Mouse (Mus musculus): ENCODE measurements at regions not wholly inside any gene's neighbourhood (a gene's known extent, or its start where the extent isn't known, plus 50 kb on each side); places are given as distances from the start of the nearest gene placed in this dataset.

GRCm38 (mm10) chr1:190589586-190589985 lies 322.0 kb downstream of the Rps6kc1 start:
- no peaks in the 10 kb centered on the region for H3K36me3 ChIP-seq (ENCODE audit: control insufficient read depth, insufficient read depth, low read length)
- H3K27me3 ChIP-seq (ENCODE audit: control insufficient read depth, insufficient read depth, low read length): no peaks in the 10 kb centered on the region
- no peak for DNase-seq (ENCODE audit: low spot score)
- 90% methylated on average over 2 of the region's 2 CpGs for WGBS
- no peaks in the 10 kb centered on the region for H3K9me3 ChIP-seq (ENCODE audit: control insufficient read depth, low read length)
- H3K4me1 ChIP-seq (replicated peaks; ENCODE audit: control insufficient read depth, insufficient read depth, low read length): no peaks in the 10 kb centered on the region
- no peak for ATAC-seq (ENCODE audit: low FRiP score)
- H3K9ac ChIP-seq (ENCODE audit: low read depth, low read length): no peak overlapping the region
- H3K4me2 ChIP-seq (replicated peaks; ENCODE audit: low read depth, low read length): no peak overlapping the region
- H3K4me3 ChIP-seq (ENCODE audit: low read depth, low read length): no peak overlapping the region
- no peak overlapping the region for H3K27ac ChIP-seq (ENCODE audit: low read depth, low read length)

GRCm38 (mm10) chr1:190583272-190583671 lies 328.3 kb downstream of the Rps6kc1 start:
- H3K4me1 ChIP-seq (replicated peaks; ENCODE audit: control insufficient read depth, insufficient read depth, low read length): no peaks in the 10 kb centered on the region
- H3K4me3 ChIP-seq (ENCODE audit: low read depth, low read length): no peak overlapping the region
- H3K27me3 ChIP-seq (ENCODE audit: control insufficient read depth, insufficient read depth, low read length): no peaks in the 10 kb centered on the region
- H3K27ac ChIP-seq (ENCODE audit: low read depth, low read length): no peak overlapping the region
- no peaks in the 10 kb centered on the region for H3K36me3 ChIP-seq (ENCODE audit: control insufficient read depth, insufficient read depth, low read length)
- H3K9me3 ChIP-seq (ENCODE audit: control insufficient read depth, low read length): no peaks in the 10 kb centered on the region
- no peak overlapping the region for H3K4me2 ChIP-seq (replicated peaks; ENCODE audit: low read depth, low read length)
- DNase-seq (ENCODE audit: low spot score) (no peak), ATAC-seq (ENCODE audit: low FRiP score) (no peak)
- WGBS: 90% methylated on average over 6 of the region's 6 CpGs
- H3K9ac ChIP-seq (ENCODE audit: low read depth, low read length): no peak overlapping the region

GRCm38 (mm10) chr1:190580653-190581052 lies 330.9 kb downstream of the Rps6kc1 start:
- H3K36me3 ChIP-seq (ENCODE audit: control insufficient read depth, insufficient read depth, low read length): no peaks in the 10 kb centered on the region
- H3K4me1 ChIP-seq (replicated peaks; ENCODE audit: control insufficient read depth, insufficient read depth, low read length): no peaks in the 10 kb centered on the region
- no peak overlapping the region for H3K4me2 ChIP-seq (replicated peaks; ENCODE audit: low read depth, low read length)
- no peak overlapping the region for H3K27ac ChIP-seq (ENCODE audit: low read depth, low read length)
- H3K27me3 ChIP-seq (ENCODE audit: control insufficient read depth, insufficient read depth, low read length): no peaks in the 10 kb centered on the region
- H3K9me3 ChIP-seq (ENCODE audit: control insufficient read depth, low read length): no peaks in the 10 kb centered on the region
- WGBS: 97% methylated on average over 1 of the region's 1 CpGs
- DNase-seq (ENCODE audit: low spot score) (no peak), ATAC-seq (ENCODE audit: low FRiP score) (no peak)
- H3K9ac ChIP-seq (ENCODE audit: low read depth, low read length): no peak overlapping the region
- H3K4me3 ChIP-seq (ENCODE audit: low read depth, low read length): no peak overlapping the region

GRCm38 (mm10) chr1:190570981-190571380 lies 340.6 kb downstream of the Rps6kc1 start:
- no peak overlapping the region for H3K4me3 ChIP-seq (ENCODE audit: low read depth, low read length)
- no peaks in the 10 kb centered on the region for H3K27me3 ChIP-seq (ENCODE audit: control insufficient read depth, insufficient read depth, low read length)
- H3K36me3 ChIP-seq (ENCODE audit: control insufficient read depth, insufficient read depth, low read length): no peaks in the 10 kb centered on the region
- WGBS: 57% methylated on average over 4 of the region's 4 CpGs
- H3K4me1 ChIP-seq (replicated peaks; ENCODE audit: control insufficient read depth, insufficient read depth, low read length): no peaks in the 10 kb centered on the region
- no peak overlapping the region for H3K4me2 ChIP-seq (replicated peaks; ENCODE audit: low read depth, low read length)
- H3K9ac ChIP-seq (ENCODE audit: low read depth, low read length): no peak overlapping the region
- H3K27ac ChIP-seq (ENCODE audit: low read depth, low read length): no peak overlapping the region
- ATAC-seq (ENCODE audit: low FRiP score) (no peak), DNase-seq (ENCODE audit: low spot score) (no peak)
- no peaks in the 10 kb centered on the region for H3K9me3 ChIP-seq (ENCODE audit: control insufficient read depth, low read length)

- WGBS: 84% methylated on average over 10 of the region's 10 CpGs
- H3K4me1 ChIP-seq (replicated peaks; ENCODE audit: control insufficient read depth, insufficient read depth, low read length): no peaks in the 10 kb centered on the region
- no peak for ATAC-seq (ENCODE audit: low FRiP score)
- no peak overlapping the region for H3K27ac ChIP-seq (ENCODE audit: low read depth, low read length)
- no peaks in the 10 kb centered on the region for H3K27me3 ChIP-seq (ENCODE audit: control insufficient read depth, insufficient read depth, low read length)
- no peaks in the 10 kb centered on the region for H3K9me3 ChIP-seq (ENCODE audit: control insufficient read depth, low read length)
- no peak for DNase-seq (ENCODE audit: low spot score)
- H3K4me3 ChIP-seq (ENCODE audit: low read depth, low read length): no peak overlapping the region
- no peak overlapping the region for H3K4me2 ChIP-seq (replicated peaks; ENCODE audit: low read depth, low read length)
- H3K36me3 ChIP-seq (ENCODE audit: control insufficient read depth, insufficient read depth, low read length): no peaks in the 10 kb centered on the region
- H3K9ac ChIP-seq (ENCODE audit: low read depth, low read length): no peak overlapping the region
These were observed 341.0 kb downstream of the Rps6kc1 start for GRCm38 (mm10) chr1:190570563-190570962.

GRCm38 (mm10) chr1:190566744-190567143 lies 344.8 kb downstream of the Rps6kc1 start:
- no peak overlapping the region for H3K4me2 ChIP-seq (replicated peaks; ENCODE audit: low read depth, low read length)
- DNase-seq (ENCODE audit: low spot score) (no peak), ATAC-seq (ENCODE audit: low FRiP score) (no peak)
- no peak overlapping the region for H3K4me3 ChIP-seq (ENCODE audit: low read depth, low read length)
- H3K27me3 ChIP-seq (ENCODE audit: control insufficient read depth, insufficient read depth, low read length): no peaks in the 10 kb centered on the region
- H3K4me1 ChIP-seq (replicated peaks; ENCODE audit: control insufficient read depth, insufficient read depth, low read length): no peaks in the 10 kb centered on the region
- H3K36me3 ChIP-seq (ENCODE audit: control insufficient read depth, insufficient read depth, low read length): no peaks in the 10 kb centered on the region
- 89% methylated on average over 7 of the region's 7 CpGs for WGBS
- H3K27ac ChIP-seq (ENCODE audit: low read depth, low read length): no peak overlapping the region
- H3K9me3 ChIP-seq (ENCODE audit: control insufficient read depth, low read length): no peaks in the 10 kb centered on the region
- H3K9ac ChIP-seq (ENCODE audit: low read depth, low read length): no peak overlapping the region

GRCm38 (mm10) chr1:190562865-190563457 lies 348.6 kb downstream of the Rps6kc1 start:
- Histone ChIP-seq H3K4me1 (replicated peaks; ENCODE audit: control insufficient read depth, insufficient read depth, low read length) (no peaks in the 10 kb centered on the region), H3K4me3 (ENCODE audit: low read depth, low read length) (no peak overlapping the region), H3K27ac (ENCODE audit: low read depth, low read length) (no peak overlapping the region), H3K9me3 (ENCODE audit: control insufficient read depth, low read length) (no peaks in the 10 kb centered on the region), H3K4me2 (replicated peaks; ENCODE audit: low read depth, low read length) (no peak overlapping the region), H3K27me3 (ENCODE audit: control insufficient read depth, insufficient read depth, low read length) (no peaks in the 10 kb centered on the region), H3K9ac (ENCODE audit: low read depth, low read length) (no peak overlapping the region), H3K36me3 (ENCODE audit: control insufficient read depth, insufficient read depth, low read length) (no peaks in the 10 kb centered on the region)
- peak; percentile 8 for DNase-seq (ENCODE audit: low spot score)
- 57% methylated on average over 13 of the region's 13 CpGs for WGBS
- ATAC-seq (ENCODE audit: low FRiP score): no peak; the same call in 1 of the 2 replicates

- DNase-seq (ENCODE audit: low spot score) (no peak), ATAC-seq (ENCODE audit: low FRiP score) (no peak)
- no peak overlapping the region for H3K4me3 ChIP-seq (ENCODE audit: low read depth, low read length)
- no peak overlapping the region for H3K4me2 ChIP-seq (replicated peaks; ENCODE audit: low read depth, low read length)
- no peaks in the 10 kb centered on the region for H3K9me3 ChIP-seq (ENCODE audit: control insufficient read depth, low read length)
- no peaks in the 10 kb centered on the region for H3K36me3 ChIP-seq (ENCODE audit: control insufficient read depth, insufficient read depth, low read length)
- WGBS: 75% methylated on average over 9 of the region's 9 CpGs
- no peaks in the 10 kb centered on the region for H3K4me1 ChIP-seq (replicated peaks; ENCODE audit: control insufficient read depth, insufficient read depth, low read length)
- no peak overlapping the region for H3K27ac ChIP-seq (ENCODE audit: low read depth, low read length)
- no peak overlapping the region for H3K9ac ChIP-seq (ENCODE audit: low read depth, low read length)
- no peaks in the 10 kb centered on the region for H3K27me3 ChIP-seq (ENCODE audit: control insufficient read depth, insufficient read depth, low read length)
These were observed 351.5 kb downstream of the Rps6kc1 start for GRCm38 (mm10) chr1:190560086-190560485.

- ATAC-seq (ENCODE audit: low FRiP score) (no peak), DNase-seq (ENCODE audit: low spot score) (peak; percentile 41)
- 60% methylated on average over 2 of the region's 2 CpGs for WGBS
- Histone ChIP-seq H3K9me3 (ENCODE audit: control insufficient read depth, low read length) (no peaks in the 10 kb centered on the region), H3K4me1 (replicated peaks; ENCODE audit: control insufficient read depth, insufficient read depth, low read length) (no peaks in the 10 kb centered on the region), H3K4me3 (ENCODE audit: low read depth, low read length) (no peak overlapping the region), H3K9ac (ENCODE audit: low read depth, low read length) (no peak overlapping the region), H3K27ac (ENCODE audit: low read depth, low read length) (no peak overlapping the region), H3K36me3 (ENCODE audit: control insufficient read depth, insufficient read depth, low read length) (no peaks in the 10 kb centered on the region), H3K4me2 (replicated peaks; ENCODE audit: low read depth, low read length) (no peak overlapping the region), H3K27me3 (ENCODE audit: control insufficient read depth, insufficient read depth, low read length) (no peaks in the 10 kb centered on the region)
These were observed 369.7 kb downstream of the Rps6kc1 start for GRCm38 (mm10) chr1:190541892-190542291.

Data from hindbrain, embryonic 11.5 days (tissue).